Mouse (Mus musculus): ENCODE measurements around the gene Syn3. TPM values are rescaled to one million over a fixed set of nuclear protein-coding genes. Genes with fewer than 3 reads are reported as not detected.

The Syn3 gene
- polyA plus RNA-seq, 1 experiment from 2014 or later: 4.9 TPM

DNA sequence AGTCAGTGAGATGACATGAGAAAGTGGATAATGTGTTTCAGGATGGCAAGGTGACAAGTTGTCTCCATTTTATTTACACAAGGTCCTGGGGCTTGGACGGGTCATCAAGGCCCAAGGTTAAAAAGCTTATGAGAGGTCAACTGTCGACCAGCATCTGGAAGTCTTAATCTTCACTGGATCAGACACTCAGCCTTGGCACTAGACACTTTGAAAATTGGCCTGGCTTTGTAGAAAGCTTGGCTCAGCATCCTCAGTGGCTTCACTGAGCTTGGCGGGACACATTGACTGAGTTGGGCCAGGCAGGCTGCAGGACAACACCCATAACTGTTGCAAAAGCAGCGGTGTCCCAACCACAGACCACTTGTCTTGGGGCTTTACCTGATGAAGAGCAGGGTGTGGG, 286.6 kb downstream of the Syn3 start:
- Histone ChIP-seq H3K4me3 (no peak overlapping the region), H3K9ac (no peak overlapping the region), H3K4me1 (no peaks in the 10 kb centered on the region), H3K27ac (no peak overlapping the region), H3K36me3 (no peaks in the 10 kb centered on the region), H3K9me3 (peaks cover 3% of the 10 kb centered on the region; the same call in 1 of the 2 replicates), H3K4me2 (no peak overlapping the region), H3K27me3 (no peaks in the 10 kb centered on the region)
- WGBS: 78% methylated on average over 4 of the region's 4 CpGs
- no peak for ATAC-seq (ENCODE audit: insufficient number of reproducible peaks, insufficient read depth, low FRiP score, low TSS enrichment, low read depth)

GRCm38 (mm10) chr10:86203915-86204314, 294.8 kb downstream of the Syn3 start:
- no peak overlapping the region for H3K27ac ChIP-seq
- H3K4me1 ChIP-seq: no peaks in the 10 kb centered on the region
- no peak overlapping the region for H3K4me3 ChIP-seq
- H3K9me3 ChIP-seq: no peaks in the 10 kb centered on the region
- no peak for ATAC-seq (ENCODE audit: insufficient number of reproducible peaks, insufficient read depth, low FRiP score, low TSS enrichment, low read depth)
- no peaks in the 10 kb centered on the region for H3K27me3 ChIP-seq
- no peaks in the 10 kb centered on the region for H3K36me3 ChIP-seq
- no peak overlapping the region for H3K9ac ChIP-seq
- no peak overlapping the region for H3K4me2 ChIP-seq

DNA sequence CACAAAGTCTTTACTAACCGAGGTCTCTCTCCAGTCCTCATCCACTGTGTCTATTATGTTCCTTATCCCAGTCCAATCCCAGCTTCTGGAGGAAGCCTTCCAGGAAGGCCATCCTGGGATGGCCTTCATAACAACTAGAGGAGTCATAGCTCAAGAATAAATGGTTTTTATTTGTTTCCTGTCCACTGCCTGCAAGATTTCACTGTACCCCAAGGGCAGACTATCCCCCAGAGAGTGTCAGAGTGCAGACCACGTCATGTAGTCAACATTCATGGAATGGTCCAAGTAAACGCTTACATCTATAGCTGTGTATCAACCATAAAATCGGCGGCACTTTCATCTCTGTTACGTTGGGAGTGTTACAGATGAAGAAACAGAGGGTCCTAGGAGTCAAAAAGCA, 295.5 kb downstream of the Syn3 start:
- ATAC-seq (ENCODE audit: insufficient number of reproducible peaks, insufficient read depth, low FRiP score, low TSS enrichment, low read depth): no peak
- no peaks in the 10 kb centered on the region for H3K9me3 ChIP-seq
- 82% methylated on average over 6 of the region's 6 CpGs for WGBS
- no peak overlapping the region for H3K4me2 ChIP-seq
- H3K27me3 ChIP-seq: no peaks in the 10 kb centered on the region
- H3K9ac ChIP-seq: no peak overlapping the region
- no peak overlapping the region for H3K4me3 ChIP-seq
- H3K27ac ChIP-seq: no peak overlapping the region
- H3K4me1 ChIP-seq: no peaks in the 10 kb centered on the region
- no peaks in the 10 kb centered on the region for H3K36me3 ChIP-seq

GRCm38 (mm10) chr10:86201826-86202225, 296.9 kb downstream of the Syn3 start:
- 68% methylated on average over 7 of the region's 7 CpGs for WGBS
- H3K9me3 ChIP-seq: no peaks in the 10 kb centered on the region
- no peak for ATAC-seq (ENCODE audit: insufficient number of reproducible peaks, insufficient read depth, low FRiP score, low TSS enrichment, low read depth)
- H3K27ac ChIP-seq: no peak overlapping the region
- H3K4me3 ChIP-seq: no peak overlapping the region
- H3K36me3 ChIP-seq: no peaks in the 10 kb centered on the region
- no peaks in the 10 kb centered on the region for H3K27me3 ChIP-seq
- no peak overlapping the region for H3K4me2 ChIP-seq
- H3K4me1 ChIP-seq: no peaks in the 10 kb centered on the region
- H3K9ac ChIP-seq: no peak overlapping the region

- no peak overlapping the region for H3K9ac ChIP-seq
- ATAC-seq (ENCODE audit: insufficient number of reproducible peaks, insufficient read depth, low FRiP score, low TSS enrichment, low read depth): no peak
- 88% methylated on average over 3 of the region's 3 CpGs for WGBS
- H3K4me2 ChIP-seq: no peak overlapping the region
- no peaks in the 10 kb centered on the region for H3K9me3 ChIP-seq
- H3K27ac ChIP-seq: no peak overlapping the region
- no peaks in the 10 kb centered on the region for H3K4me1 ChIP-seq
- H3K36me3 ChIP-seq: no peaks in the 10 kb centered on the region
- no peak overlapping the region for H3K4me3 ChIP-seq
- H3K27me3 ChIP-seq: no peaks in the 10 kb centered on the region
These were observed 297.7 kb downstream of the Syn3 start for GRCm38 (mm10) chr10:86201006-86201405.

GRCm38 (mm10) chr10:86196414-86197025, 302.2 kb downstream of the Syn3 start:
- Histone ChIP-seq H3K4me3 (no peak overlapping the region), H3K27me3 (no peaks in the 10 kb centered on the region), H3K27ac (no peak overlapping the region), H3K9ac (no peak overlapping the region), H3K36me3 (no peaks in the 10 kb centered on the region), H3K4me1 (peaks cover 17% of the 10 kb centered on the region), H3K4me2 (no peak overlapping the region), H3K9me3 (no peaks in the 10 kb centered on the region)
- no peak for ATAC-seq (ENCODE audit: insufficient number of reproducible peaks, insufficient read depth, low FRiP score, low TSS enrichment, low read depth)
- WGBS: 78% methylated on average over 3 of the region's 3 CpGs

GRCm38 (mm10) chr10:86194722-86195121, 304.0 kb downstream of the Syn3 start:
- Histone ChIP-seq H3K36me3 (no peaks in the 10 kb centered on the region), H3K27me3 (no peaks in the 10 kb centered on the region), H3K4me2 (no peak overlapping the region), H3K4me3 (no peak overlapping the region), H3K9ac (no peak overlapping the region), H3K9me3 (no peaks in the 10 kb centered on the region), H3K4me1 (peaks cover 17% of the 10 kb centered on the region), H3K27ac (0 out of 2 replicates have a peak overlapping the region, but pooled peaks have one; percentile 3)
- no peak for ATAC-seq (ENCODE audit: insufficient number of reproducible peaks, insufficient read depth, low FRiP score, low TSS enrichment, low read depth)
- WGBS: 46% methylated on average over 4 of the region's 4 CpGs

- 38% methylated on average over 4 of the region's 4 CpGs for WGBS
- no peak for ATAC-seq (ENCODE audit: insufficient number of reproducible peaks, insufficient read depth, low FRiP score, low TSS enrichment, low read depth)
- Histone ChIP-seq H3K27ac (0 out of 2 replicates have a peak overlapping the region, but pooled peaks have one; percentile 3), H3K36me3 (no peaks in the 10 kb centered on the region), H3K4me2 (no peak overlapping the region), H3K4me3 (no peak overlapping the region), H3K9ac (no peak overlapping the region), H3K27me3 (no peaks in the 10 kb centered on the region), H3K4me1 (peaks cover 17% of the 10 kb centered on the region), H3K9me3 (no peaks in the 10 kb centered on the region)
These were observed 304.7 kb downstream of the Syn3 start for GRCm38 (mm10) chr10:86193863-86194434.

GRCm38 (mm10) chr10:86188614-86189013, 310.1 kb downstream of the Syn3 start:
- Histone ChIP-seq H3K9me3 (no peaks in the 10 kb centered on the region), H3K27me3 (no peaks in the 10 kb centered on the region), H3K27ac (no peak overlapping the region), H3K4me3 (no peak overlapping the region), H3K9ac (no peak overlapping the region), H3K4me2 (no peak overlapping the region), H3K4me1 (peaks cover 9% of the 10 kb centered on the region; the same call in 1 of the 2 replicates), H3K36me3 (no peaks in the 10 kb centered on the region)
- 78% methylated on average over 4 of the region's 4 CpGs for WGBS
- ATAC-seq (ENCODE audit: insufficient number of reproducible peaks, insufficient read depth, low FRiP score, low TSS enrichment, low read depth): no peak

DNA sequence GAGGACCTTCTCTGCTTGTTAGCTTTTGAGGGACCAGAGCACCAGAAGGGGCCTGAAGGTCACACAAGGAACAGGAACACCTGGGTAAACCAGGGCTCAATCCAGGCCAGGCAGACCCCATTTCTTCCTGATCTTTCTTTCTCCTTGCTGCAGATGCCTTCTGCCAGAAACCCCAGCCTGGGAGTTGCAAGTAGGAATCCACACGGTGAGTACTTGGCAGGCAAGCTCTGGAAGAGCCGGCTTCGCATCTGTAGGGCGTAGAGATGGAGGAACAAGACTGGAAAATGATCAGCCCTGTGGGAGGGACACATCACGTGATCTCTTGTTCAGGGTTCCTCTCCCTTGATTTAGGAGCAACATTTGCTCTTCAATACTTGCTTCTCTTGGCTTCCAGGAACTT, 310.8 kb downstream of the Syn3 start:
- Histone ChIP-seq H3K4me2 (no peak overlapping the region), H3K27me3 (no peaks in the 10 kb centered on the region), H3K27ac (no peak overlapping the region), H3K9me3 (no peaks in the 10 kb centered on the region), H3K36me3 (no peaks in the 10 kb centered on the region), H3K4me3 (no peak overlapping the region), H3K9ac (no peak overlapping the region), H3K4me1 (peaks cover 14% of the 10 kb centered on the region; the same call in 1 of the 2 replicates)
- 71% methylated on average over 5 of the region's 5 CpGs for WGBS
- ATAC-seq (ENCODE audit: insufficient number of reproducible peaks, insufficient read depth, low FRiP score, low TSS enrichment, low read depth): no peak

DNA sequence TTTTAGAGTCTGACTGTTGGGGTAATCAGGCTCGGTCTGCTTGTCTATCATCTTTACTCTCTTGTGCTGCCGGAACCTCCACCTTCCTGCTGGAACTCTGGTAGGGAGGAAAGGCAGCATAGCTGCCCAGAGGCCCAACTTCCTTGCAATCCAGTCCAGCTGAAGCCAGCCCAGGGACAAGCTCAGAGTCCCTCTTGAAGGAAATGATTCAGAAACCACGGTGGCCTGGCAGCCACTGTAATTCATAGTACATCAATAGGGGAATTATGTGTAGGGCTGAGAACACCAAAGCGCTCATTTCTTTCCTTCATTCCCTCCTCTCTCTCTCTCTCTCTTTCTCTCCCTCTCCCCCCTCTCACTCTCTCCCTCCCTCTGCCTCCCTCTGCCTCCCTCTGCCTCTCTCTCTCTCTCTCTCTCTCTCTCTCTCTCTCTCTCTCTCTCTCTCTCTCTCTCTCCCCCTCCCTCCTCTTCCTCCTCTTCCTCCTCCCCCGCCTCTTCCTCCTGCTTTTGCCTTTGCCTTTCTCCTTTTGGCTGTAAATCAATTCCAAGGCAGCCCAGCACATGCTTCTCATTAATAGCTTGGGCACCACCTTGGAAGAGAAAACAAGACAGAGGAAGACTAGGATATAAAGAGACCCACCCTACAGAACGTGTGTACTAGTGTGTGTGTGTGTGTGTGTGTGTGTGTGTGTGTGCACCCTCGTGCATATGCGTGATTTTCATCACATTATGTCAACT, 315.4 kb downstream of the Syn3 start:
- Histone ChIP-seq H3K36me3 (no peaks in the 10 kb centered on the region), H3K9ac (no peak overlapping the region), H3K27me3 (no peaks in the 10 kb centered on the region), H3K4me3 (no peak overlapping the region), H3K4me2 (no peak overlapping the region), H3K9me3 (no peaks in the 10 kb centered on the region), H3K4me1 (peaks cover 23% of the 10 kb centered on the region; the same call in 1 of the 2 replicates), H3K27ac (peak overlapping the region; percentile 68)
- no peak for ATAC-seq (ENCODE audit: insufficient number of reproducible peaks, insufficient read depth, low FRiP score, low TSS enrichment, low read depth)
- WGBS: 42% methylated on average over 8 of the region's 8 CpGs

All from embryonic facial prominence, embryonic 13.5 days (tissue).